Mouse (Mus musculus) adrenal gland, adult 18-20 months (tissue): ENCODE results near the gene Stat5b. TPM values are rescaled to one million over a fixed set of nuclear protein-coding genes. Genes with fewer than 3 reads are reported as not detected.

Experiments
- DNase-seq, 2 experiments: peaks; one replicate each; pipeline ENCODE4 v3.0.0; 2021 to 2022; ENCODE audit warnings: low spot score in 2 of 2
- long read RNA-seq, 2 experiments: library from polyadenylated mRNA; stranded (forward); transcript quantifications; one replicate each; pipeline ENCODE4 v2.0.0; 2021
- total RNA-seq, 2 experiments: library from RNA; stranded (reverse); gene quantifications; 1 replicate in 1 of 2; 2 replicates in 1 of 2; pipeline ENCODE4 v1.2.3; 2021

The Stat5b gene
- 10 to 100 TPM; 40.1 to 74.3 TPM for total RNA-seq
- long read RNA-seq, experiment 1, full-length matches to known transcripts, result 36 of 63 reads
- long read RNA-seq, experiment 1, partial matches to known transcripts, result 12 of 63 reads
- long read RNA-seq, experiment 1, other reads (novel, unspliced or antisense), result 15 of 63 reads
- long read RNA-seq, experiment 2, full-length matches to known transcripts, result 31 of 59 reads
- long read RNA-seq, experiment 2, partial matches to known transcripts, result 7 of 59 reads
- long read RNA-seq, experiment 2, other reads (novel, unspliced or antisense), result 21 of 59 reads

GRCm38 (mm10) chr11:100850038-100850777, at the start of gene Stat5b:
Gene Stat5b, minus strand, starts transcription at chr11:100850724.
- DNase-seq, result peak; percentile 78

GRCm38 (mm10) chr11:100898441-100899199, 48.1 kb upstream of the Stat5b start:
- DNase-seq, result no peak

- DNase-seq, result no peak
These were observed 47.0 kb upstream of the Stat5b start for GRCm38 (mm10) chr11:100897294-100898231.

GRCm38 (mm10) chr11:100896078-100896477, 45.6 kb upstream of the Stat5b start:
- no peak for DNase-seq

GRCm38 (mm10) chr11:100894146-100894918, 43.8 kb upstream of the Stat5b start:
- DNase-seq, result no peak

GRCm38 (mm10) chr11:100893482-100893881, 43.0 kb upstream of the Stat5b start:
- DNase-seq, result peak; percentile 83 to 85

- DNase-seq, result no peak
These were observed 41.9 kb upstream of the Stat5b start for GRCm38 (mm10) chr11:100892435-100892834.

GRCm38 (mm10) chr11:100891256-100892123, 41.0 kb upstream of the Stat5b start:
- no peak for DNase-seq

GRCm38 (mm10) chr11:100890481-100890880, 40.0 kb upstream of the Stat5b start:
- no peak for DNase-seq

- DNase-seq, result no peak
These were observed 37.9 kb upstream of the Stat5b start for GRCm38 (mm10) chr11:100888348-100888820.

GRCm38 (mm10) chr11:100887764-100888163, 37.2 kb upstream of the Stat5b start:
- DNase-seq, result peak in 1 of 2 experiments; percentile 41

GRCm38 (mm10) chr11:100887236-100887635, 36.7 kb upstream of the Stat5b start:
- DNase-seq, result no peak

GRCm38 (mm10) chr11:100886188-100886740, 35.7 kb upstream of the Stat5b start:
- DNase-seq, result no peak

- no peak for DNase-seq
These were observed 34.9 kb upstream of the Stat5b start for GRCm38 (mm10) chr11:100885472-100885871.

- DNase-seq, result no peak
These were observed 33.1 kb upstream of the Stat5b start for GRCm38 (mm10) chr11:100883640-100884039.

- DNase-seq, result no peak
These were observed 29.0 kb upstream of the Stat5b start for GRCm38 (mm10) chr11:100879321-100880078.

GRCm38 (mm10) chr11:100875761-100876160, 25.2 kb upstream of the Stat5b start:
- DNase-seq, result no peak

- no peak for DNase-seq
These were observed 20.4 kb upstream of the Stat5b start for GRCm38 (mm10) chr11:100870968-100871350.
